Mouse (Mus musculus) cerebellum, postnatal 14 days (tissue): ENCODE results near the gene Tsks.

ENCODE experiments used
- DNase-seq, 2 experiments: peaks; one replicate each; pipeline ENCODE4 v3.0.0; 2021; ENCODE audit warnings: mixed read lengths in 2 of 2

Gene Tsks

GRCm38 (mm10) chr7:44951960-44952359 lies 9.0 kb downstream of the Tsks start:
- DNase-seq = no peak

GRCm38 (mm10) chr7:44952611-44953306 lies 9.8 kb downstream of the Tsks start:
- peak; percentile 83 to 85 for DNase-seq

- DNase-seq = no peak
Observed at GRCm38 (mm10) chr7:44953561-44953960, 10.6 kb downstream of the Tsks start.

GRCm38 (mm10) chr7:44954091-44954885 lies 11.3 kb downstream of the Tsks start:
- no peak for DNase-seq

- peak in 1 of 2 experiments; percentile 52 for DNase-seq
Observed at GRCm38 (mm10) chr7:44955628-44956027, 12.6 kb downstream of the Tsks start.

- DNase-seq = no peak
Observed at GRCm38 (mm10) chr7:44956266-44956665, 13.3 kb downstream of the Tsks start.

GRCm38 (mm10) chr7:44957183-44957835 lies 14.3 kb downstream of the Tsks start:
- no peak for DNase-seq

DNA sequence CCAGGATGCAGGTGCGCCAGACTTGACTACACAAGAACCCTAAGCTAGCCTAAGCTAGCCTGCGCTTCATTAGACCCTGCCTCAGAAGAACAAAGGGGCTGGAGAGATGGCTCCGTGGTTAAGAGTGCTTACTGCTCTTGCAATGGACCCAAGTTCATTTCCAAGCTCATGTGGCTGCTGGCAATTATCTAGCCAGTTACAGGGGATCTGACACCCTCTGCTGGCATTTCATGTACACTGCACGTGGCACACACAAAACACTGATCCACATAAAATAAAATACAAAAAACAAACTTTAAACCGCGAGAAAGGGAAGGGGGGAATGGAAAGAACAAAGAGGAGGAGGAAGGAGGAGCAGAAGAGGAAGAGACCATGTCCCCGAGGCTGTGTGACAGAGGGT lies 15.2 kb downstream of the Tsks start:
- peak; percentile 66 to 75 for DNase-seq

DNA sequence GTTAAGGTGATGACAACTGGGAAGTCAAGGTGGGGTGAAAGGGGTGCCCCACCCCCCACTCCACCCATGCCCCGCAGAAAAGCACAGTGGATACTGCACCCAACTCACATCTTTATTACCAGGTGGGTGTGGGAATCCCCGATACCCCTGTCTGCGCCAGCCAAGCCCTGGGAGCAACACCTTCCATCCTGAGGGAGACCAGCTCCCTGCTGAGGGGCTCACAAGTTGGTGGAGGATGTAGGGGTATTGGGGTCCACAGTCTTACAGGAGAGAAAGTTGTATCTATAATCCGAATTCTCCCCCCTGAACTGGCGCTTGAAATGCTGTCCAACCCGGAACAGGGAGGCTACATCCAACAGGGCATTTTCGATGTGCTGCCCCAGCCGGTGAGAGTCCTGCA lies 16.3 kb downstream of the Tsks start:
- DNase-seq = no peak

- no peak for DNase-seq
Observed at GRCm38 (mm10) chr7:44959874-44960511, 17.0 kb downstream of the Tsks start.

GRCm38 (mm10) chr7:44960512-44960910 lies 17.5 kb downstream of the Tsks start:
- DNase-seq = no peak

DNA sequence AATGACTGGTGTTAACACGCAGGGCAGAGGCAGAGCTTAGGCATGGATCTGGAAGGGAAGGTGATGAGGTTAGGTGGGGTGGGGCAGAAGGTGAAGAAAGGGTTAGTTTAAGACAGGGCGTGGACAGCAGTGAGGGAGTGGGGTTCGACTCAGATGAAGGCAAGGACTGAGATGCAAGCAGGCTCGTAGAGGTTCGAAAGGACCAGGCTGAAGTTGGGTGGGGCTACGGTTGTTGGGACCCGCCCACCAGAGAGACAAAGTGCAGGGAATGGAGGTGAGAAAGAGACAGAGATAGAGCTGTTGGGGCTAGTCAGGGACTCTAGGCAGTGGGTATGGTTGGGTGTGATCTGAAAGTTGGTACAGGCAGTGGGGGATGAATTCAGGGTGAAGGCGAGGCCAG lies 19.3 kb downstream of the Tsks start:
- DNase-seq = no peak

- DNase-seq = no peak
Observed at GRCm38 (mm10) chr7:44962831-44963230, 19.8 kb downstream of the Tsks start.

DNA sequence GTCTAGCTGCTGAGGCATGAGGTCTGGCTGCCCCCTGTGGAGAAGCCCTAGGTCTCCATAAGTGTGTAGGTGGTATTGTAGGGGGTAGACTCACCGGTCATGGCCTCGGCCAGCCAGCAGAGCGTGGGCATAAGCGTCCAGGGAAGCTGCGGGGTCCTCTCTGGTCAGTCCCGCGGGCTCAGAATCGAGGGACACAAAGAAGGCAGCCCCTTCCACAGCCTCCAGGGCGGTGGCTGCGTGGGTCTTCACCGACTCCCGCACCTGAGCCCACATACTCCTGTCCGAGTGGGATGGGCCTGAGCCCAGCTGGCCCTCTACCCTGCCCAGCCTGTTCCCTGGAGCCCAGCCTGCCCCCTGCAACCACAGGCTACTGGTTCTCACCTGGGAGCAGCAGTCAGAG lies 22.0 kb downstream of the Tsks start:
- no peak for DNase-seq

GRCm38 (mm10) chr7:44965975-44966374 lies 23.0 kb downstream of the Tsks start:
- no peak for DNase-seq

DNA sequence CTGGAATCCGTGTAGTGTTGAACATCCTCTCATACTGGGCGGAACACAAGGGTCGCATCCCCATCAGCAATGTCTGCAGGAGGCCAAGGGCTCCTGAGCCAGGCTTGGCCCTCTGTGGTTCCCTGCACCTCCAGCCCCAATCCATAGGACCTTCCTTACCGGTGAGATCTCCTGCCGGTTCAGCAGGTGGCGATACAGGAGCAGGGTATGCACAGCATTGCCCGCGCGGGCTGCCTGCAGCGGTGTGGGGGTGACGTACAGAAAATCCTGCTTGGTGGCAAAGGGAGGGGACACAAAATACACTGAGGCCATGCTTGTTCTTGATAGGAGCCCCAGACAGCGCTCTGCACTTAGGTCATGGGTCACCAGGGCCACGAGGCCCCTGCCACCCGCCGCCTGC lies 23.6 kb downstream of the Tsks start:
- DNase-seq = no peak

GRCm38 (mm10) chr7:44970231-44970691 lies 27.3 kb downstream of the Tsks start:
- DNase-seq = peak; percentile 85 to 90

GRCm38 (mm10) chr7:44971142-44971541 lies 28.1 kb downstream of the Tsks start:
- no peak for DNase-seq

GRCm38 (mm10) chr7:44973415-44974130 lies 30.6 kb downstream of the Tsks start:
- peak in 1 of 2 experiments; percentile 51 for DNase-seq

DNA sequence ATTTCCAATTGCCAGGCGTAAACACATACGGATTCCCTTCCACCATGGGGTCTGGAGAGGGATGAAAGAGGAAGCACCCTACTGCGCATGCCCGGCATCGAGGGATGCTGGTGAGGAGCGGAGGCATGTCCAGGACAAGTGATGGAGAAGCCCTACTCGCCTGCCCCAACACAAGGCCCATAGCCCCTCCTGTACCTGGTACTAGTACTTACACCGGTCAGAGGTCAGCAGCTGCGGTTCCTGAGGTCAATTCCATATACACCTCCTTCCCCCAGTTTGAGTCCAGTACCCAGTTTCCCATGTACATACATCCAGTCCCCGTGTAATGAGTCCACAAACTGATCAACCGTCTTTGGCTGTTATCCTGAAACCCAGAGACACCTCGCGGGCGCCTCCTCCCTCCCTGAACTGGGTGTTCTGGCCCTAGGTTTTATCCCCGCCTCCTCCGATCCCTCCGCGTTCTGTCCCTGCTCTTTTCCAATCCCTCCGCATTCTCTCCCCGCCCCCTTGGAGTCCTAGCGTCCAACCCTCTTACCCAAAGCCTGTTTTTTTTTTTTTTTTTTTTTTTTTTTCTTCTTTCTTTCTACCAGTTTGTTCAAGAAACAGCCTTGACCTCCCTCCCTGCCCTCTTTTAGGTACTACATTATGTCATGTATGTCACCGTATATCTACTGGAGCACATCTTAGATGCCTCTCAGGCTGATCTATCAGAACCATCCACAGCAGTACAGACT lies 31.5 kb downstream of the Tsks start, which contains the start of gene Cpt1c:
Gene Cpt1c, minus strand, starts transcription at position 469 of the 734 bp plus-strand sequence.
- peak; percentile 92 to 94 for DNase-seq

- DNase-seq = no peak
Observed at GRCm38 (mm10) chr7:44975117-44975419, 32.1 kb downstream of the Tsks start.

DNA sequence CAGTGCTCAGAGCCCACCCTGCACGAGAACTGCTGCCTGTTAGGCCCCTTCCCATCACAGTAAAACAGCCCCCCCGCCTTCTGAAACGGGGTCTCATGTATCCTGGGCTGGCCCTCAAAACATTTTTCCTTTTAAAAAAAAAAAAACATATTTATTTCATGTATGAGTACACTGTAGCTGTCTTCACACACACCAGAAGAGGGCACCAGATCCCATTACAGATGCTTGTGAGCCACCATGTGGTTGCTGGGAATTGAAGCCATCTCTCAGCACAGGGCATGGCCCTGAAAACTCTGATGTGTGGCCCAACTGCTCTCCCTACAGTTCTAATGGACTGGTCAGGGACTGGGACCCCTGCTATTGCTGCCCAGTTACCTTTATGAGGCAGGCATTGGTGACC lies 35.3 kb downstream of the Tsks start:
- DNase-seq = no peak
